Mouse (Mus musculus): ENCODE measurements around the gene Zfp36l1. TPM values are rescaled to one million over a fixed set of nuclear protein-coding genes. Genes with fewer than 3 reads are reported as not detected.

The Zfp36l1 gene
- polyA plus RNA-seq, 1 experiment = 4.7 TPM

- Histone ChIP-seq H3K27me3 (ENCODE audit: control insufficient read depth, insufficient read depth, insufficient read length) (no peaks in the 10 kb centered on the region), H3ac (ENCODE audit: control insufficient read depth, insufficient read length, low read depth) (no peak overlapping the region)
- TF ChIP-seq MAX (IDR thresholded peaks at IDR 0.05) (no peak), USF1 (IDR thresholded peaks at IDR 0.05; ENCODE audit: low read depth) (no peak), FOSL1 (IDR thresholded peaks at IDR 0.05; ENCODE audit: insufficient read depth, low read length, poor library complexity, severe bottlenecking) (no peak), CTCF (IDR thresholded peaks at IDR 0.05; ENCODE audit: control insufficient read depth, insufficient read depth, insufficient read length) (no peak), MYOG (IDR thresholded peaks at IDR 0.05; ENCODE audit: control insufficient read depth, extremely low read depth, insufficient read length) (no peak), CEBPB (IDR thresholded peaks at IDR 0.05; ENCODE audit: low read depth) (no peak)
Observed at GRCm38 (mm10) chr12:80096734-80097133, 16.1 kb downstream of the Zfp36l1 start.

GRCm38 (mm10) chr12:80092787-80093186, 20.0 kb downstream of the Zfp36l1 start:
- Histone ChIP-seq H3ac (ENCODE audit: control insufficient read depth, insufficient read length, low read depth) (no peak overlapping the region), H3K4me3 (ENCODE audit: insufficient read depth, poor library complexity, severe bottlenecking) (no peak overlapping the region), H3K79me3 (ENCODE audit: low read depth) (no peaks in the 10 kb centered on the region), H3K27me3 (ENCODE audit: control insufficient read depth, insufficient read depth, insufficient read length) (no peaks in the 10 kb centered on the region), H3K36me3 (ENCODE audit: control insufficient read depth, insufficient read depth) (no peaks in the 10 kb centered on the region), H3K79me2 (ENCODE audit: control insufficient read depth, insufficient read depth) (no peaks in the 10 kb centered on the region)
- TF ChIP-seq MYOG (IDR thresholded peaks at IDR 0.05; ENCODE audit: control insufficient read depth, extremely low read depth, insufficient read length) = no peak
- TF ChIP-seq CTCF (IDR thresholded peaks at IDR 0.05; ENCODE audit: control insufficient read depth, insufficient read depth, insufficient read length) = no peak
- TF ChIP-seq USF1 (IDR thresholded peaks at IDR 0.05; ENCODE audit: low read depth) = peak; percentile 33
- no peak for TF ChIP-seq MAX (IDR thresholded peaks at IDR 0.05)
- TF ChIP-seq CEBPB (IDR thresholded peaks at IDR 0.05; ENCODE audit: low read depth) = no peak

More at GRCm38 (mm10) chr12:80096734-80097133, 16.1 kb downstream of the Zfp36l1 start:
- no peak overlapping the region for H3K4me3 ChIP-seq (ENCODE audit: insufficient read depth, poor library complexity, severe bottlenecking)
- H3K79me3 ChIP-seq (ENCODE audit: low read depth) = no peaks in the 10 kb centered on the region
- H3K79me2 ChIP-seq (ENCODE audit: control insufficient read depth, insufficient read depth) = no peaks in the 10 kb centered on the region
- H3K36me3 ChIP-seq (ENCODE audit: control insufficient read depth, insufficient read depth) = no peaks in the 10 kb centered on the region

- no peak for TF ChIP-seq USF1 (IDR thresholded peaks at IDR 0.05; ENCODE audit: low read depth)
- TF ChIP-seq MYOG (IDR thresholded peaks at IDR 0.05; ENCODE audit: control insufficient read depth, extremely low read depth, insufficient read length) = no peak
Observed at GRCm38 (mm10) chr12:80091080-80091479, 21.7 kb downstream of the Zfp36l1 start.

GRCm38 (mm10) chr12:80090529-80090928, 22.3 kb downstream of the Zfp36l1 start:
- Histone ChIP-seq H3K36me3 (ENCODE audit: control insufficient read depth, insufficient read depth) (no peaks in the 10 kb centered on the region), H3ac (ENCODE audit: control insufficient read depth, insufficient read length, low read depth) (no peak overlapping the region), H3K4me3 (ENCODE audit: insufficient read depth, poor library complexity, severe bottlenecking) (no peak overlapping the region), H3K79me3 (ENCODE audit: low read depth) (no peaks in the 10 kb centered on the region), H3K27me3 (ENCODE audit: control insufficient read depth, insufficient read depth, insufficient read length) (no peaks in the 10 kb centered on the region), H3K79me2 (ENCODE audit: control insufficient read depth, insufficient read depth) (no peaks in the 10 kb centered on the region)
- TF ChIP-seq CTCF (IDR thresholded peaks at IDR 0.05; ENCODE audit: control insufficient read depth, insufficient read depth, insufficient read length) (no peak), FOSL1 (IDR thresholded peaks at IDR 0.05; ENCODE audit: insufficient read depth, low read length, poor library complexity, severe bottlenecking) (no peak), MYOG (IDR thresholded peaks at IDR 0.05; ENCODE audit: control insufficient read depth, extremely low read depth, insufficient read length) (no peak), MYOD1 (IDR thresholded peaks at IDR 0.05; ENCODE audit: control insufficient read depth, insufficient read length, low read depth) (no peak)

More at GRCm38 (mm10) chr12:80091080-80091479, 21.7 kb downstream of the Zfp36l1 start:
- no peaks in the 10 kb centered on the region for H3K36me3 ChIP-seq (ENCODE audit: control insufficient read depth, insufficient read depth)
- H3K27me3 ChIP-seq (ENCODE audit: control insufficient read depth, insufficient read depth, insufficient read length) = no peaks in the 10 kb centered on the region
- H3K79me3 ChIP-seq (ENCODE audit: low read depth) = no peaks in the 10 kb centered on the region
- no peak overlapping the region for H3K4me3 ChIP-seq (ENCODE audit: insufficient read depth, poor library complexity, severe bottlenecking)
- no peak overlapping the region for H3ac ChIP-seq (ENCODE audit: control insufficient read depth, insufficient read length, low read depth)
- H3K79me2 ChIP-seq (ENCODE audit: control insufficient read depth, insufficient read depth) = no peaks in the 10 kb centered on the region

- Histone ChIP-seq H3K4me3 (ENCODE audit: insufficient read depth, poor library complexity, severe bottlenecking) (no peak overlapping the region), H3K36me3 (ENCODE audit: control insufficient read depth, insufficient read depth) (no peaks in the 10 kb centered on the region), H3ac (ENCODE audit: control insufficient read depth, insufficient read length, low read depth) (no peak overlapping the region), H3K79me3 (ENCODE audit: low read depth) (no peaks in the 10 kb centered on the region), H3K79me2 (ENCODE audit: control insufficient read depth, insufficient read depth) (no peaks in the 10 kb centered on the region), H3K27me3 (ENCODE audit: control insufficient read depth, insufficient read depth, insufficient read length) (no peaks in the 10 kb centered on the region)
- TF ChIP-seq MYOD1 (IDR thresholded peaks at IDR 0.05; ENCODE audit: control insufficient read depth, insufficient read length, low read depth) (no peak), USF1 (IDR thresholded peaks at IDR 0.05; ENCODE audit: low read depth) (no peak), CTCF (IDR thresholded peaks at IDR 0.05; ENCODE audit: control insufficient read depth, insufficient read depth, insufficient read length) (no peak), MAX (IDR thresholded peaks at IDR 0.05) (no peak), MYOG (IDR thresholded peaks at IDR 0.05; ENCODE audit: control insufficient read depth, extremely low read depth, insufficient read length) (no peak), FOSL1 (IDR thresholded peaks at IDR 0.05; ENCODE audit: insufficient read depth, low read length, poor library complexity, severe bottlenecking) (no peak), CEBPB (IDR thresholded peaks at IDR 0.05; ENCODE audit: low read depth) (no peak)
Observed at GRCm38 (mm10) chr12:80088143-80088542, 24.7 kb downstream of the Zfp36l1 start.

- TF ChIP-seq USF1 (IDR thresholded peaks at IDR 0.05; ENCODE audit: low read depth) = no peak
- TF ChIP-seq MYOD1 (IDR thresholded peaks at IDR 0.05; ENCODE audit: control insufficient read depth, insufficient read length, low read depth) = no peak
- TF ChIP-seq CEBPB (IDR thresholded peaks at IDR 0.05; ENCODE audit: low read depth) = no peak
- TF ChIP-seq MAX (IDR thresholded peaks at IDR 0.05) = no peak
- no peak for TF ChIP-seq CTCF (IDR thresholded peaks at IDR 0.05; ENCODE audit: control insufficient read depth, insufficient read depth, insufficient read length)
- no peak for TF ChIP-seq MYOG (IDR thresholded peaks at IDR 0.05; ENCODE audit: control insufficient read depth, extremely low read depth, insufficient read length)
- no peak for TF ChIP-seq FOSL1 (IDR thresholded peaks at IDR 0.05; ENCODE audit: insufficient read depth, low read length, poor library complexity, severe bottlenecking)
- H3K27me3 ChIP-seq (ENCODE audit: control insufficient read depth, insufficient read depth, insufficient read length) = no peaks in the 10 kb centered on the region
- no peaks in the 10 kb centered on the region for H3K79me2 ChIP-seq (ENCODE audit: control insufficient read depth, insufficient read depth)
- no peaks in the 10 kb centered on the region for H3K79me3 ChIP-seq (ENCODE audit: low read depth)
- H3K4me3 ChIP-seq (ENCODE audit: insufficient read depth, poor library complexity, severe bottlenecking) = no peak overlapping the region
- no peaks in the 10 kb centered on the region for H3K36me3 ChIP-seq (ENCODE audit: control insufficient read depth, insufficient read depth)
- H3ac ChIP-seq (ENCODE audit: control insufficient read depth, insufficient read length, low read depth) = no peak overlapping the region
Observed at GRCm38 (mm10) chr12:80084446-80085112, 28.2 kb downstream of the Zfp36l1 start.
